Mouse (Mus musculus) liver, postnatal 0 days (tissue): ENCODE results near the gene Gm14399.

Source experiments
- CTCF ChIP-seq: sonication (generic); IDR thresholded peaks from 2 replicates; pipeline ENCODE4 v1.5.1; 2016; ENCODE audit warnings: antibody characterized with exemption, low read depth
- EP300 ChIP-seq: IDR thresholded peaks from 2 replicates; pipeline ENCODE4 v1.6.1; 2016; ENCODE audit warnings: antibody characterized with exemption, low read depth, mild to moderate bottlenecking

- no peak for TF ChIP-seq EP300
- TF ChIP-seq CTCF: no peak
Observed at GRCm38 (mm10) chr2:175176312-175176711, 34.5 kb upstream of the Gm14399 start.
